17 mouse cellular contexts compared by ENCODE assay signal in genomic region chr17:73005100-73005499, GRCm38 (mm10).
DNase-seq lines count a peak whose midpoint lies in the region; ATAC-seq and TF ChIP-seq lines count a peak whose summit lies in the region.
"Had no signal": no experiment of that assay in that cellular context is flagged by ENCODE, and none has a peak within 500 bp of the region (broad histone marks: within the 10 kb centered on the region; RNA-seq: fewer than 3 reads in every experiment).

No protein-coding gene starts in this region.

- H3K4me3 ChIP-seq in thymus, adult 2 months (ENCODE audit: control insufficient read depth, insufficient read depth, low read length), result no peak overlapping the region
- no peak overlapping the region for H3K4me3 ChIP-seq in neural tube, embryonic 15.5 days (replicated peaks)
- H3K4me3 ChIP-seq: embryonic facial prominence, embryonic 15.5 days; limb, embryonic 13.5 days; liver, embryonic 15.5 days; midbrain, embryonic 13.5 days; neural tube, embryonic 12.5 days had no signal

- H3K36me3 ChIP-seq in thymus, adult 2 months (ENCODE audit: control insufficient read depth, insufficient read depth, low read length), result no peaks in the 10 kb centered on the region
- H3K36me3 ChIP-seq in neural tube, embryonic 15.5 days, result no peaks in the 10 kb centered on the region
- H3K36me3 ChIP-seq: embryonic facial prominence, embryonic 15.5 days; limb, embryonic 13.5 days; liver, embryonic 15.5 days; midbrain, embryonic 13.5 days; neural tube, embryonic 12.5 days had no signal

- H3K4me1 ChIP-seq in thymus, adult 2 months (replicated peaks; ENCODE audit: control insufficient read depth, insufficient read depth, low read length), result peaks cover 29% of the 10 kb centered on the region
- H3K4me1 ChIP-seq in neural tube, embryonic 15.5 days, result no peaks in the 10 kb centered on the region
- H3K4me1 ChIP-seq: limb, embryonic 13.5 days; liver, embryonic 15.5 days; midbrain, embryonic 13.5 days; neural tube, embryonic 12.5 days had no signal

- H3K9me3 ChIP-seq in neural tube, embryonic 15.5 days (replicated peaks), result no peaks in the 10 kb centered on the region
- H3K9me3 ChIP-seq: embryonic facial prominence, embryonic 15.5 days; limb, embryonic 13.5 days; liver, embryonic 15.5 days; midbrain, embryonic 13.5 days; neural tube, embryonic 12.5 days had no signal

- no peaks in the 10 kb centered on the region for H3K27me3 ChIP-seq in thymus, adult 2 months (ENCODE audit: control insufficient read depth, insufficient read depth, low read length)
- H3K27me3 ChIP-seq in neural tube, embryonic 15.5 days (replicated peaks), result no peaks in the 10 kb centered on the region
- H3K27me3 ChIP-seq: embryonic facial prominence, embryonic 15.5 days; limb, embryonic 13.5 days; liver, embryonic 15.5 days; midbrain, embryonic 13.5 days; neural tube, embryonic 12.5 days had no signal

- no peak overlapping the region for H3K4me2 ChIP-seq in neural tube, embryonic 15.5 days
- H3K4me2 ChIP-seq: embryonic facial prominence, embryonic 15.5 days; limb, embryonic 13.5 days; liver, embryonic 15.5 days; midbrain, embryonic 13.5 days; neural tube, embryonic 12.5 days had no signal

- WGBS in thymus, adult 2 months, result 16% methylated on average over 9 of the region's 9 CpGs
- WGBS in neural tube, embryonic 15.5 days, result 79% methylated on average over 9 of the region's 9 CpGs

- no peak for ATAC-seq in neural tube, embryonic 15.5 days (ENCODE audit: low FRiP score)
- ATAC-seq: hindbrain, embryonic 16.5 days; midbrain, embryonic 13.5 days had no signal

- DNase-seq in B cell, adult 2 months, result peak; percentile 62 to 66
- peak; percentile 83 for DNase-seq in CD4-positive, CD25-positive, alpha-beta regulatory T cell, adult 2 months (ENCODE audit: low read depth, low spot score)
- peak; percentile 87 for DNase-seq in induced T-regulatory cell, adult 2 months (ENCODE audit: low read depth)
- DNase-seq in thymus, adult 2 months, result peak; percentile 35
- no peak for DNase-seq in right cerebral cortex, adult 2 months (ENCODE audit: low spot score in 2 of 2)
- DNase-seq in left cerebral cortex, adult 11 months (ENCODE audit: low spot score), result no peak
- DNase-seq: cerebellum, adult 11-12 months; kidney, adult 2 months; kidney, postnatal 4 days; lung, postnatal 14 days had no signal

- no peak for TF ChIP-seq CTCF in thymus, adult 2 months (IDR thresholded peaks at IDR 0.05; ENCODE audit: borderline replicate concordance, control insufficient read depth, extremely low read depth, insufficient read depth, low read length, poor library complexity)

- H3K9ac ChIP-seq in neural tube, embryonic 15.5 days (replicated peaks), result no peak overlapping the region
- H3K9ac ChIP-seq: embryonic facial prominence, embryonic 15.5 days; limb, embryonic 13.5 days; liver, embryonic 15.5 days; midbrain, embryonic 13.5 days; neural tube, embryonic 12.5 days had no signal

- 0 out of 2 replicates have a peak, but pooled peaks have one; percentile 23 for TF ChIP-seq POLR2A in thymus, adult 2 months (IDR thresholded peaks at IDR 0.05; ENCODE audit: control insufficient read depth, extremely low read depth, insufficient read depth, low read length, poor library complexity)

- peak overlapping the region; percentile 9; the same call in 1 of the 2 replicates for H3K27ac ChIP-seq in thymus, adult 2 months (ENCODE audit: control insufficient read depth, insufficient read depth, low read length)
- H3K27ac ChIP-seq in neural tube, embryonic 15.5 days (replicated peaks), result no peak overlapping the region
- H3K27ac ChIP-seq: embryonic facial prominence, embryonic 15.5 days; limb, embryonic 13.5 days; liver, embryonic 15.5 days; midbrain, embryonic 13.5 days; neural tube, embryonic 12.5 days had no signal

Comparison
In these comparisons a context has a peak if more than half of its experiments do, and no peak if none do; other contexts are left out.
1. DNase-seq: peak in B cell, adult 2 months (2 of 2), CD4-positive, CD25-positive, alpha-beta regulatory T cell, adult 2 months (single experiment), induced T-regulatory cell, adult 2 months (single experiment) and thymus, adult 2 months (single experiment); none in right cerebral cortex, adult 2 months (0 of 2) and left cerebral cortex, adult 11 months (single experiment).